Mouse (Mus musculus) forebrain, embryonic 10.5 days (tissue): ENCODE results near the gene Edf1. TPM values are rescaled to one million over a fixed set of nuclear protein-coding genes. Genes with fewer than 3 reads are reported as not detected.

Experiments used
- DNase-seq: peaks from one replicate; pipeline ENCODE4 v3.0.0-alpha.2; 2017; ENCODE audit warnings: low spot score; ENCODE audit errors: extremely low spot score
- H3K27ac ChIP-seq: fragments of 300-500 bp; sonication (generic); 2 replicates; pipeline ENCODE4 v1.5.1; 2016; ENCODE audit warnings: mild to moderate bottlenecking
- H3K27me3 ChIP-seq: fragments of 300-500 bp; sonication (generic); 2 replicates; pipeline ENCODE4 v1.6.1; 2016; ENCODE audit warnings: mild to moderate bottlenecking; ENCODE audit not compliant: poor library complexity, severe bottlenecking
- H3K36me3 ChIP-seq: fragments of 300-500 bp; sonication (generic); replicated peaks from 2 replicates; pipeline ENCODE4 v1.6.1; 2016; ENCODE audit warnings: mild to moderate bottlenecking, moderate library complexity
- H3K4me1 ChIP-seq: fragments of 300-500 bp; sonication (generic); 2 replicates; pipeline ENCODE4 v1.6.1; 2016
- H3K4me3 ChIP-seq: fragments of 300-500 bp; sonication (generic); 2 replicates; pipeline ENCODE4 v1.5.1; 2016; ENCODE audit warnings: mild to moderate bottlenecking, moderate library complexity
- H3K9me3 ChIP-seq: fragments of 300-500 bp; sonication (generic); 2 replicates; pipeline ENCODE4 v1.6.1; 2016; ENCODE audit warnings: mild to moderate bottlenecking, moderate library complexity
- WGBS: fragments of 180-500 bp; shearing (Covaris S2); methylation state at CpG from one replicate; pipeline ENCODE4 v1.1.7; 2016; 5-methylcytosine and 5-hydroxymethylcytosine counted together
- polyA plus RNA-seq: library from polyadenylated mRNA; unstranded; fragments of >200 nt; fragmentation: Nextera tagmentation; extraction: Ambion mirVana; gene quantifications from 2 replicates; pipeline ENCODE4 v1.2.1, GENCODE M21; 2016

Edf1 gene
- polyA plus RNA-seq, 1 experiment from 2014 or later, result 341 TPM

GRCm38 (mm10) chr2:25571221-25571620, 13.6 kb downstream of the Edf1 start:
- Histone ChIP-seq H3K27me3 (peaks cover 10% of the 10 kb centered on the region), H3K36me3 (peaks cover 71% of the 10 kb centered on the region), H3K27ac (no peak overlapping the region), H3K4me3 (no peak overlapping the region), H3K9me3 (no peaks in the 10 kb centered on the region), H3K4me1 (peaks cover 31% of the 10 kb centered on the region)
- 92% methylated on average over 4 of the region's 4 CpGs for WGBS
- DNase-seq, result no peak

- Histone ChIP-seq H3K4me1 (peaks cover 45% of the 10 kb centered on the region), H3K27me3 (peaks cover 28% of the 10 kb centered on the region), H3K4me3 (peak overlapping the region; percentile 72), H3K9me3 (no peaks in the 10 kb centered on the region), H3K27ac (no peak overlapping the region), H3K36me3 (peaks cover 53% of the 10 kb centered on the region)
- DNase-seq, result no peak
- 85% methylated on average over 2 of the region's 2 CpGs for WGBS
Observed at GRCm38 (mm10) chr2:25573068-25573467, 15.4 kb downstream of the Edf1 start.

GRCm38 (mm10) chr2:25574136-25574535, 16.5 kb downstream of the Edf1 start:
- Histone ChIP-seq H3K27ac (peak overlapping the region; percentile 92), H3K9me3 (no peaks in the 10 kb centered on the region), H3K4me3 (peak overlapping the region; percentile 72), H3K36me3 (peaks cover 42% of the 10 kb centered on the region), H3K4me1 (peaks cover 55% of the 10 kb centered on the region), H3K27me3 (peaks cover 39% of the 10 kb centered on the region)
- 21% methylated on average over 11 of the region's 11 CpGs for WGBS
- no peak for DNase-seq

DNA sequence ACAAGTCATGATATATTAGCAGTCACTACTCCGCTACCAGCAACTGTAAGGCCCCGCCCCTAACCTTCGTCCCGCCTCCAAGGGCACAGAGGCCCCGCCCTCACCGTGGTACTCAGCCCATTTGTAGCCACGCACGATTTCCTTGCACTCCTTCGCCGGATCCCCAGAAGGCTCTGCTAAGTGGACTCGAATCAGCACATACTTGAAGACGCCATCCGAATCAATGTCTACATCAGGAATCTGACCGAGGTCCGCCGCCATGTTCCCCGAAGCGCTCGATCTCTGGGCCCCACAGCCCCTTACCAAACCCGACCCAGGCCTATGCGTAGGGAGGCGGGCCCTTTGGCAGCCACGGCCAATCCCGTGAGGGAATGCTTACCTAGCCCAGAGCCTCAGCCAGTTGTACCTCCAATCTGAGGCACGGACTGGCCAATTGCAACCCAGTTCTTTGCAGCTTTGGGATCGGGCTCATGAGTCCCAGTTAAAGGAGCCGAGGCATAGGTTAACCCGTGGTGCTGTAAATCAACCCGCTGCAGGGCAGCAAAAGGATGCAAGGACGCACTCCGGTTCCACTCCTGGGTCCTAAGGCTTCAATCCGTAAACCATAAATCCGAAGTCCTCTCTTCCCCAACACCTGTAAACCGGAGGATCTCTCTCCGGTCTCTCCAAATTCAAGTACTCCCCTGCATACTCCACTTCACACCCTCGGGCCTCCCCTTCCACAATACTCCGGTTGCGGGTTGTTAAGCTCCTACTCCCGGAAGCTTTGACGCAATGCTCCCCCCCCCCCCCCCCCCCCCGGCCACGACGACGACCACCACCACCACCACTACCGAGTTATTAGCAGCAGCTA, 17.2 kb downstream of the Edf1 start, which contains the start of the genes Mamdc4 and Phpt1:
Mamdc4 (minus strand) TSS at position 267 of the 853 bp plus-strand sequence.
Phpt1 (minus strand) TSS at position 646 of the 853 bp plus-strand sequence.
- Histone ChIP-seq H3K4me1 (peaks cover 62% of the 10 kb centered on the region), H3K9me3 (no peaks in the 10 kb centered on the region), H3K27ac (peak within 1 kb of the TSS; percentile 92), H3K36me3 (peaks cover 35% of the 10 kb centered on the region), H3K4me3 (peak within 1 kb of the TSS; percentile 72), H3K27me3 (peaks cover 45% of the 10 kb centered on the region)
- DNase-seq, result peak; percentile 98
- under 1% methylated on average over 43 of the region's 45 CpGs for WGBS

- peak overlapping the region; percentile 72 for H3K4me3 ChIP-seq
- H3K9me3 ChIP-seq, result no peaks in the 10 kb centered on the region
- H3K36me3 ChIP-seq, result peaks cover 28% of the 10 kb centered on the region
- WGBS, result 16% methylated on average over 21 of the region's 21 CpGs
- DNase-seq, result no peak
- peaks cover 53% of the 10 kb centered on the region for H3K27me3 ChIP-seq
- peaks cover 66% of the 10 kb centered on the region for H3K4me1 ChIP-seq
- peak overlapping the region; percentile 92 for H3K27ac ChIP-seq
Observed at GRCm38 (mm10) chr2:25575432-25576027, 17.9 kb downstream of the Edf1 start.

- peaks cover 73% of the 10 kb centered on the region for H3K4me1 ChIP-seq
- H3K27ac ChIP-seq, result 0 out of 2 replicates have a peak overlapping the region, but pooled peaks have one; percentile 92
- peaks cover 60% of the 10 kb centered on the region for H3K27me3 ChIP-seq
- no peaks in the 10 kb centered on the region for H3K9me3 ChIP-seq
- no peak for DNase-seq
- peak overlapping the region; percentile 72 for H3K4me3 ChIP-seq
- 71% methylated on average over 16 of the region's 16 CpGs for WGBS
- peaks cover 21% of the 10 kb centered on the region for H3K36me3 ChIP-seq
Observed at GRCm38 (mm10) chr2:25576028-25576850, 18.6 kb downstream of the Edf1 start.

GRCm38 (mm10) chr2:25576965-25577891, 19.6 kb downstream of the Edf1 start:
- no peaks in the 10 kb centered on the region for H3K9me3 ChIP-seq
- H3K27ac ChIP-seq, result 0 out of 2 replicates have a peak overlapping the region, but pooled peaks have one; percentile 51
- H3K4me3 ChIP-seq, result peak overlapping the region; percentile 44
- WGBS, result 15% methylated on average over 92 of the region's 92 CpGs
- H3K27me3 ChIP-seq, result peaks cover 64% of the 10 kb centered on the region
- peaks cover 12% of the 10 kb centered on the region for H3K36me3 ChIP-seq
- H3K4me1 ChIP-seq, result peaks cover 83% of the 10 kb centered on the region
- DNase-seq, result no peak

DNA sequence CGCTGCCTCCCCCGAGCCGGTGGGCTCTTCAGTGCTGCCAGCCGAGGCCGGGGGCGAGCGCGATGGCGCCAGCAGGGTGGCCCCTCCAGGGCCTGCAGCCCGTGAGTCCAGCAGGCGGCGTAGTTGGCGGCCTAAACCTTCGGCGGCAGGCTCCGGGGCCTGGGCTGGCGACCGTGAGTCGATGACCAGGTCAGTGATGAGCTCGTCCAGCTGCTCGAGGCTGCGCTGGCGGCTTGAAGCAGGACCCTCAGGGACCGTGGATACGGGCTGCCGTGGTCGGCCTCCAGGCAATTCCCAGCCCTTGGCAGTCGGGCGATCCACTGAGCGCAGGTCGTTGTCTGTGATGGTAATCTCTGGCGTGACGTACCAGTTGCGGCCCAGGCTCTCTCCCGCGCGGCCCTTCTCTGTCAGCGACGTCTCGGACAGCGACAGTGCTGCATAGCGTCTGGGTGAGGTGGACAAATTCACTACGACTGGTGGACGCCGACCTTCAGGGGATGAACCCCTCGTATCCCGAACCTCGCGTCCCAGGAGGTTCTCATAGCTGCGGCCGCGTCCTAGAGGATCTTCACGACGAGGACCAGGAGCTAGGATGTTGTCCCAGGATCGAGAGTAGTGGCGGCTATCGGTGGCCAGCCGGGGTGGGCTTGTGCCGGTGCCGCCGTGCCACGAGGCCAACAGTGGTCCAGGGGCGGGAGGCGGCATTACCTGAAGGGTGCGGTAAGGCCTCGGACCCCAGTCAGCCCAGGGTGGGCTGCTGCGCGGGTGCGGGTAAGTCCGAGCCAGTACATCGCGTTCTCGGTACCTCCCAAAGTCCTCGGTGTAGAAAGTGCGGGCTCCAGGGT, 20.5 kb downstream of the Edf1 start:
- peak; percentile 64 for DNase-seq
- WGBS, result 7% methylated on average over 75 of the region's 75 CpGs
- H3K4me1 ChIP-seq, result peaks cover 87% of the 10 kb centered on the region
- peak overlapping the region; percentile 44 for H3K4me3 ChIP-seq
- peaks cover 12% of the 10 kb centered on the region for H3K36me3 ChIP-seq
- 0 out of 2 replicates have a peak overlapping the region, but pooled peaks have one; percentile 51 for H3K27ac ChIP-seq
- peaks cover 64% of the 10 kb centered on the region for H3K27me3 ChIP-seq
- no peaks in the 10 kb centered on the region for H3K9me3 ChIP-seq

DNA sequence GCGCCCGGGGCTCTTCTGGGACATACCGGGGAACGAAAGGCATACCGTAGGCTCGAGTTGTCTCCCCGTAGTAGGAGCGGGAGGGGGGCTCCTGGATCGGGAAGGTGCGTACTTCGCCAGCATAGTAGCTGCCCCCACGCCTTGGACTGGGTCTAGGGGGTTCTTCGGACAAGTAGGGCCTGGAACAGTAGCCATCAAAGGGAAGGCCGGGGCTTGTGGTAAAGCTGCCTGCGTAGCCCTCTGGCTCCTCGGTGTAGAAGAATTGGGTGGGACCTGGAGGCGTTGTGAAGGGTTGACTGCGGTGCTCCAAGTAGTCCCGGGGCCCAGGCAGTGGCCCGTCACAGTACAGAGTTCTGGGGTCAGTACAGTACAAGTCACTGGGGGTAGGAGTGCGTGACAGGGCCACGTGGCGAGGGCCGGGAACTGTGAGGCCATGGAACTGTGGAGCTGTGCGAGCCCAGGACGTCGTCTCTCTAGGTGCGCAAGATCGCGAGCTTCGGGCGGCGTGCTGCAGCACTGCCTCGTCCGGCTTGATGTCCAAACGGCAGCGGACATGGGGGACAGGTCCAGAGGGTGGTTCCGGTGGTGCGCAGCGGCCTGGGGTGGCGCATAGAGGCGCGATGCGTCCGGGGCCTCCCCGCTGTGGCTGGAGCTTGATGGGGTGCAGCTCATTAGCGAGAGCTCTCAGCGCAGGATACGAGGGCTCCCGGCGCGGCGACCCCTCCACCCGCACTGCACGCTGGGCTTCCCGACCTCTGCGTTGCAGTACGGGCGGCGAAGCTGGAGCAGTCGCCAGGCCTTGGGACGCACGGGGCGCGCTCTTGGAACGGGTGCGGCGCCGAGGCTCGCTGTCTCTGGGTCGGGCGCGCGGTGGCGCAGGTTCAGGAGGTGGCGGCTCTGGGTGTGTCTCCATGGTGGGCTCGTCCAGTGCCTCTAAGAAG, 21.4 kb downstream of the Edf1 start:
- Histone ChIP-seq H3K27ac (no peak overlapping the region), H3K27me3 (peaks cover 64% of the 10 kb centered on the region), H3K36me3 (peaks cover 18% of the 10 kb centered on the region), H3K9me3 (no peaks in the 10 kb centered on the region), H3K4me1 (peaks cover 78% of the 10 kb centered on the region), H3K4me3 (peak overlapping the region; percentile 44)
- DNase-seq, result peak; percentile 40
- WGBS, result 6% methylated on average over 77 of the region's 77 CpGs

DNA sequence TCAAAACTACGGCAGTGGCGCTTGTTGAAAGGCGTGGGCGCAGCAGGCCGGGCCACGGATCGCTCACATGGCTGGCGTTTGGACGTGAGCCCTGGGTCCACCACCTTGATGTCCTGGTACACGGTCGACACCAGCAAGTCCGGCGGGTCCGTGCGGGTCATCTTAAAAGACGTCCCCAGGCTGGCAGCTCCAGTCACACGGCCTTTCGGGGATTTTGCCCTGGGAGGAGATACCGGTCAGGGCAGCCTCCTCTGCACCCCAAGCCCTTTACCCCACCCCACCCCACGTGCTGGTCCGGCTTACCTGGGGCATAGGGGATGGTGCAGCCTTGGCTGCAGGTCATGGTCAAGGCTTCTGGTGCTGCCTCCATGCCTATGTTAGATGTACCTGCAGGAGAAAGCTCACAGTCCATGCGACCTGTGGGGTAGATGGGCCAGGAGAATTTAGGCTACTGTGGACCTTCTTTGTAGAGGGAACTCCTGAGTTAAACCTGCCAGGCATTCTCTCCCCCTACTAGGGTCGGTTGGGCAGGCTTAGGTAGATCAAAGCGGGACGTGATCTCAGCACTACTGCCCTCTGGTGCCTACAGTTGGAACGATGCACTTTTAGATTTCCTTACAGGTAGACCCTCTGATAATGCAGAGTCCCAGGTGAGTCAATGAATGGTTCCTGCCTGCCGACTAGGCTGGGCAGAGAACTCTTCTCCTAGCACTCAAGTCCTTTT, 22.3 kb downstream of the Edf1 start:
- peak overlapping the region; percentile 44 for H3K4me3 ChIP-seq
- WGBS, result 8% methylated on average over 27 of the region's 27 CpGs
- no peaks in the 10 kb centered on the region for H3K9me3 ChIP-seq
- no peak for DNase-seq
- peaks cover 74% of the 10 kb centered on the region for H3K4me1 ChIP-seq
- peaks cover 26% of the 10 kb centered on the region for H3K36me3 ChIP-seq
- peaks cover 64% of the 10 kb centered on the region for H3K27me3 ChIP-seq
- no peak overlapping the region for H3K27ac ChIP-seq
